Mouse (Mus musculus) 3T3-L1 (cell line): ENCODE results near the gene Duxbl2.
"Not testable (repeated sequence)": the region's sequence is repeated elsewhere in the genome, so short reads cannot be mapped to it uniquely, and the experiment has no call there.

Experiments used
- DNase-seq: peaks from one replicate; pipeline ENCODE4 v3.0.0-alpha.2; 2015; ENCODE audit warnings: low read depth, low spot score

Duxbl2 gene

GRCm38 (mm10) chr14:26118150-26118549, at the start of gene Duxbl2:
Gene Duxbl2, plus strand, starts transcription at chr14:26118349.
- not testable (repeated sequence) for DNase-seq

GRCm38 (mm10) chr14:26076620-26077390, 41.3 kb upstream of the Duxbl2 start:
- not testable (repeated sequence) for DNase-seq

- not testable (repeated sequence) for DNase-seq
Observed at GRCm38 (mm10) chr14:26081216-26081615, 36.9 kb upstream of the Duxbl2 start, which contains the start of gene Cphx2. Gene Cphx2, plus strand, starts transcription at chr14:26081516.

GRCm38 (mm10) chr14:26081997-26082396, 36.2 kb upstream of the Duxbl2 start, which contains the start of gene Cphx3:
Gene Cphx3, plus strand, starts transcription at chr14:26082297.
- not testable (repeated sequence) for DNase-seq

GRCm38 (mm10) chr14:26097622-26098021, 20.5 kb upstream of the Duxbl2 start:
- DNase-seq, result not testable (repeated sequence)

GRCm38 (mm10) chr14:26118550-26119000, 426 bp downstream of the Duxbl2 start:
- DNase-seq, result not testable (repeated sequence)

GRCm38 (mm10) chr14:26119095-26119494, 946 bp downstream of the Duxbl2 start:
- not testable (repeated sequence) for DNase-seq

GRCm38 (mm10) chr14:26147095-26147494, 28.9 kb downstream of the Duxbl2 start:
- not testable (repeated sequence) for DNase-seq

- DNase-seq, result not testable (repeated sequence)
Observed at GRCm38 (mm10) chr14:26156032-26156431, 37.9 kb downstream of the Duxbl2 start.

- DNase-seq, result not testable (repeated sequence)
Observed at GRCm38 (mm10) chr14:26161156-26161555, 43.0 kb downstream of the Duxbl2 start.

- DNase-seq, result not testable (repeated sequence)
Observed at GRCm38 (mm10) chr14:26162423-26162822, 44.3 kb downstream of the Duxbl2 start.

- DNase-seq, result not testable (repeated sequence)
Observed at GRCm38 (mm10) chr14:26165266-26165665, 47.1 kb downstream of the Duxbl2 start.

- DNase-seq, result not testable (repeated sequence)
Observed at GRCm38 (mm10) chr14:26173955-26174354, 55.8 kb downstream of the Duxbl2 start.

- DNase-seq, result not testable (repeated sequence)
Observed at GRCm38 (mm10) chr14:26175028-26175427, 56.9 kb downstream of the Duxbl2 start.
